Mouse (Mus musculus): ENCODE measurements around the gene Gm49354.
"Not testable (repeated sequence)": the region's sequence is repeated elsewhere in the genome, so short reads cannot be mapped to it uniquely, and the experiment has no call there.

Gene Gm49354

DNA sequence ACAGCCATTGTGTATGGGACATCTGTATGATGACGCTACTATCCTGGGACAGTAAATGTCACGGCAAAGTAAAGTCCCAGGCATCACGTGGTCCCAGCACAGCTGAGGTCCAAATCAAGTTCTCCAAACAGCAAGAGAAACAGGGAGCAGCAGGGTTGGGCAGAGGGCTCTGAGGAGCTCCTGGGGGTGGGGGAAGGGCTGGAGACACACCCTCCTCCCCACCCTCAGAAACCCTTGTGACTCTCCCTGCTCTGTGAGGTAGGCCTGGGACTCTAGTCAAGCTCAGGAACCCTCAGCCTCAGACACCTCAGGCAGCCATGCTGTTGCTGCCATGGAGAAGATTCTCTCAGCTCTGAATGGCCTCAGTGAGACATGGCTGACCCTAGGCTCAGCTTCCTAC lies 70.1 kb downstream of the Gm49354 start, which contains the start of gene Spata31d1b:
Gene Spata31d1b (plus strand): TSS at position 301 of the 400 bp plus-strand sequence.
- not testable (repeated sequence) for DNase-seq (ENCODE audit: low read depth, low spot score)

DNA sequence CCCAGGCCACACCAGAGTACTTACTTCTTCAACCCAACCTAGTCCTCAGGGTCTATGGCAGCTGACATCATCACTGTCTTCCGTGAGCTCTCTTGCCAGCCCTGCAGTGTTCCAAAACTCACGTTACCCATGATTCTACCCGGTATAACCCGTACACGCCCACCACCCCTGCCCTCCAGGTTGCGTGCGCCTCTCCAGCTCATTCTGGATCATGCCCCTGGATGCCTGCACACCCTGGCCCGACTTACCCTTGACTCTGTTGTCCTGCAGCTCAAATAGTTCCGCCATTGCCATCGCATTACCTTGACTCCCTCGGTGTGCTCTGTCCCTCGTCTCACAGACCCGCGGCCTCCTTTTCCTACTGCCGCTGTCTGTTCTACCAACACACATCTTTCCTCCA lies 71.8 kb downstream of the Gm49354 start, which contains the start of gene Spata31d1a:
Gene Spata31d1a (minus strand): TSS at position 101 of the 400 bp plus-strand sequence.
- DNase-seq (ENCODE audit: low read depth, low spot score) = peak; percentile 25

All from ES-CJ7 (cell line).